In the genomic region with DNA sequence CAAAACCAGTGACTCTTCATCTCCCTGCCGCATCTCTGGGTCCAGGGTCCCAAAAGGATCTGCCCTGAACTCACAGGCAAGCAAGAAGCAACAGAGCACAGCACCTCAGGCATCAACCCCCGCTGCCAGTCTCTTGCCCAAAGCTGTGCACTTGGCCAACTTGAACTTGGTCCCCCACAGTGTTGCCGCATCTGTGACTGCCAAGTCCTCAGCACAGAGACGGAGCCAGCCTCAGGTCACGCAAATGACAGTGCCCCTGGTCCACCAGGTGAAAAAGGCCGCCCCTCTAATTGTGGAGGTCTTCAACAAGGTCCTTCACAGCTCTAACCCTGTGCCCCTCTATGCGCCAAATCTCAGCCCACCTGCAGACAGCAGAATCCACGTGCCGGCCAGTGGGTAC, we compare ENCODE assay signal across 23 mouse cellular contexts. TPM values are rescaled to one million over a fixed set of nuclear protein-coding genes. Genes with fewer than 3 reads are reported as not detected.
A peak's percentile ranks its signal among the peaks of the same experiment; 100 is the strongest.
DNase-seq lines count a peak whose midpoint lies in the region; ATAC-seq and TF ChIP-seq lines count a peak whose summit lies in the region.
"Had no signal": no experiment of that assay in that cellular context is flagged by ENCODE, and none has a peak within 500 bp of the region (broad histone marks: within the 10 kb centered on the region; RNA-seq: fewer than 3 reads in every experiment).

No protein-coding gene starts in this region.

- no peak overlapping the region for H3K4me3 ChIP-seq in kidney, adult 2 months (ENCODE audit: insufficient read depth, low read depth, low read length)
- H3K4me3 ChIP-seq in kidney, embryonic 15.5 days (replicated peaks), result no peak overlapping the region
- H3K4me3 ChIP-seq: forebrain, embryonic 15.5 days; hindbrain, embryonic 15.5 days; intestine, embryonic 15.5 days; limb, embryonic 10.5 days; midbrain, embryonic 10.5 days; neural tube, embryonic 15.5 days had no signal

- peak; percentile 33 for DNase-seq in kidney, adult 2 months
- DNase-seq in brain, adult 2 months (ENCODE audit: low read depth, low spot score), result peak; percentile 64
- DNase-seq in cerebellum, adult 9-10 months, result peak; percentile 58
- DNase-seq in urinary bladder, postnatal 25 days (ENCODE audit: low spot score), result no peak
- no peak for DNase-seq in adrenal gland, postnatal 10 days
- DNase-seq: adrenal gland, adult 8-10 months; gastrocnemius, postnatal 10 days; liver; liver, postnatal 0 days; lung, postnatal 10 days; right cerebral cortex, adult 18-20 months; right cerebral cortex, postnatal 4 days had no signal

- no peak overlapping the region for H3K4me2 ChIP-seq in kidney, embryonic 15.5 days
- H3K4me2 ChIP-seq: forebrain, embryonic 15.5 days; heart, embryonic 11.5 days; hindbrain, embryonic 15.5 days; intestine, embryonic 15.5 days; neural tube, embryonic 15.5 days had no signal

- H3K4me1 ChIP-seq in kidney, adult 2 months (ENCODE audit: control insufficient read depth, insufficient read depth, low read length), result no peaks in the 10 kb centered on the region
- no peaks in the 10 kb centered on the region for H3K4me1 ChIP-seq in kidney, embryonic 15.5 days
- H3K4me1 ChIP-seq: forebrain, embryonic 15.5 days; intestine, embryonic 15.5 days; limb, embryonic 10.5 days; midbrain, embryonic 10.5 days; neural tube, embryonic 15.5 days had no signal

- no peaks in the 10 kb centered on the region for H3K9me3 ChIP-seq in kidney, embryonic 15.5 days (replicated peaks)
- H3K9me3 ChIP-seq: forebrain, embryonic 15.5 days; hindbrain, embryonic 15.5 days; intestine, embryonic 15.5 days; limb, embryonic 10.5 days; midbrain, embryonic 10.5 days; neural tube, embryonic 15.5 days had no signal

- ATAC-seq in kidney, embryonic 15.5 days (replicated peaks; ENCODE audit: low FRiP score), result no peak
- ATAC-seq in erythroblast, adult 5-6 weeks (replicated peaks; ENCODE audit: low FRiP score, poor library complexity, severe bottlenecking), result 0 out of 2 replicates have a peak, but pooled peaks have one; percentile 22
- ATAC-seq: activated CD4-positive, CD25-positive, alpha-beta regulatory T cell, adult 4 months; forebrain, embryonic 15.5 days; intestine, embryonic 15.5 days; liver, postnatal 0 days; midbrain, embryonic 16.5 days had no signal

- H3K36me3 ChIP-seq in kidney, adult 2 months (ENCODE audit: control insufficient read depth, insufficient read depth, low read length), result peaks cover 10% of the 10 kb centered on the region
- H3K36me3 ChIP-seq in kidney, embryonic 15.5 days, result peaks cover 76% of the 10 kb centered on the region

- 82% methylated on average over 9 of the region's 9 CpGs for whole genome bisulfite sequencing in kidney, adult 2 months
- 97% methylated on average over 9 of the region's 9 CpGs for WGBS in kidney, embryonic 15.5 days

- no peak for TF ChIP-seq POLR2A in kidney, adult 2 months (IDR thresholded peaks at IDR 0.05; ENCODE audit: low read depth, low read length)

- H3K27ac ChIP-seq in kidney, adult 2 months (ENCODE audit: insufficient read depth, low read depth, low read length), result no peak overlapping the region
- H3K27ac ChIP-seq in kidney, embryonic 15.5 days, result no peak overlapping the region
- H3K27ac ChIP-seq: forebrain, embryonic 15.5 days; hindbrain, embryonic 15.5 days; intestine, embryonic 15.5 days; limb, embryonic 10.5 days; midbrain, embryonic 10.5 days; neural tube, embryonic 15.5 days had no signal

- TF ChIP-seq CTCF in kidney, adult 2 months (conservative IDR thresholded peaks at IDR 0.05; ENCODE audit: insufficient read depth, insufficient read length, low read depth, low read length), result no peak

- no peak overlapping the region for H3K9ac ChIP-seq in kidney, embryonic 15.5 days
- H3K9ac ChIP-seq: forebrain, embryonic 15.5 days; hindbrain, embryonic 15.5 days; intestine, embryonic 15.5 days; liver, postnatal 0 days; neural tube, embryonic 15.5 days had no signal

- H3K27me3 ChIP-seq in kidney, adult 2 months (replicated peaks; ENCODE audit: control insufficient read depth, insufficient read depth, low read length), result no peaks in the 10 kb centered on the region
- no peaks in the 10 kb centered on the region for H3K27me3 ChIP-seq in kidney, embryonic 15.5 days
- H3K27me3 ChIP-seq: forebrain, embryonic 15.5 days; hindbrain, embryonic 15.5 days; intestine, embryonic 15.5 days; neural tube, embryonic 15.5 days had no signal

RNA-seq across cellular contexts. Expression of a gene that starts 31.2 kb away (rescaled TPM):
- 16.9 and 17.4 TPM in 2 replicates for polyA plus RNA-seq in kidney, adult 2 months (2012; rRNA removed)
- 14.1 and 16.2 TPM in 2 replicates for polyA plus RNA-seq in kidney, embryonic 15.5 days (2015; fragmentation: Nextera tagmentation; extraction: Ambion mirVana)
- total RNA-seq in erythroblast, adult 5-6 weeks (2015; ENCODE audit: low replicate concordance), result 9.4 and 10.4 TPM in 2 replicates
- 13.8 and 17.7 TPM in 2 replicates for total RNA-seq in erythroblast, adult 5-6 weeks (2017; ENCODE audit: low replicate concordance)
- total RNA-seq in adrenal gland, postnatal 10 days (2021), result 10 to 100 TPM; 26.2 to 29.3 TPM

RNA-seq across cellular contexts. Expression of a gene that starts 32.7 kb away (rescaled TPM):
- 0.04 and 0.88 TPM in 2 replicates for polyA plus RNA-seq in kidney, adult 2 months (2012; rRNA removed)
- polyA plus RNA-seq in kidney, embryonic 15.5 days (2015; fragmentation: Nextera tagmentation; extraction: Ambion mirVana), result 0.42 and 0.54 TPM in 2 replicates
- total RNA-seq in erythroblast, adult 5-6 weeks (2015; ENCODE audit: low replicate concordance), result not detected in 2 replicates
- 0.14 TPM in 1 of 2 replicates, not detected in the other for total RNA-seq in erythroblast, adult 5-6 weeks (2017; ENCODE audit: low replicate concordance)
- 10 to 100 TPM in 1 of 2 experiments, 1 to 10 TPM in 1; 3.1 to 12.0 TPM for total RNA-seq in adrenal gland, postnatal 10 days (2021)

Comparison
In these comparisons a context has a peak if more than half of its experiments do, and no peak if none do; other contexts are left out.
1. DNase-seq: peak in kidney, adult 2 months (single experiment), brain, adult 2 months (single experiment) and cerebellum, adult 9-10 months (single experiment); none in urinary bladder, postnatal 25 days (single experiment) and adrenal gland, postnatal 10 days (single experiment).